Mouse (Mus musculus) myocyte (in vitro differentiated cells): ENCODE results near the gene Rad51ap1. TPM values are rescaled to one million over a fixed set of nuclear protein-coding genes. Genes with fewer than 3 reads are reported as not detected.

Experiments used
- H3K27me3 ChIP-seq: one replicate; pipeline ENCODE4 v1.6.1; 2011; ENCODE audit not compliant: control insufficient read depth, insufficient read depth, insufficient read length
- H3K36me3 ChIP-seq: one replicate; pipeline ENCODE4 v1.6.1; 2011; ENCODE audit not compliant: control insufficient read depth, insufficient read depth
- H3K4me2 ChIP-seq: one replicate; pipeline ENCODE4 v1.6.1; 2011; ENCODE audit warnings: low read depth, control low read depth
- H3K4me3 ChIP-seq: one replicate; pipeline ENCODE4 v1.5.1; 2011; ENCODE audit warnings: mild to moderate bottlenecking, control low read depth, moderate library complexity
- H3K79me2 ChIP-seq: one replicate; pipeline ENCODE4 v1.6.1; 2011; ENCODE audit not compliant: control insufficient read depth, insufficient read depth
- H3ac ChIP-seq: one replicate; pipeline ENCODE4 v1.6.1; 2011; ENCODE audit not compliant: control insufficient read depth, insufficient read length
- CEBPB ChIP-seq: IDR thresholded peaks from 2 replicates; pipeline ENCODE4 v1.6.1; 2011; ENCODE audit warnings: mild to moderate bottlenecking, moderate library complexity; ENCODE audit not compliant: poor library complexity, insufficient read depth, severe bottlenecking
- E2F4 ChIP-seq: IDR thresholded peaks from one replicate; pipeline ENCODE4 v1.6.1; 2011; ENCODE audit warnings: mild to moderate bottlenecking, control low read depth, moderate library complexity; ENCODE audit not compliant: insufficient read depth
- MAX ChIP-seq: IDR thresholded peaks from one replicate; pipeline ENCODE4 v1.6.1; 2011; ENCODE audit warnings: low read depth, mild to moderate bottlenecking, control low read depth
- MYOD1 ChIP-seq, 3 experiments: IDR thresholded peaks; one replicate each; pipeline ENCODE4 v1.6.1; 2011; ENCODE audit warnings: control low read depth in 2 of 3, low read depth in 2 of 3, mild to moderate bottlenecking in 2 of 3, moderate library complexity in 1 of 3; ENCODE audit not compliant: insufficient read length in 2 of 3, control insufficient read depth in 1 of 3
- MYOG ChIP-seq, 3 experiments: IDR thresholded peaks; one replicate each; pipeline ENCODE4 v1.6.1; 2011; ENCODE audit warnings: control low read depth in 2 of 3, low read depth in 2 of 3, mild to moderate bottlenecking in 2 of 3; ENCODE audit not compliant: insufficient read length in 2 of 3, control insufficient read depth in 1 of 3, insufficient read depth in 1 of 3
- POLR2A ChIP-seq: IDR thresholded peaks from one replicate; pipeline ENCODE4 v1.6.1; 2011; ENCODE audit warnings: low read depth, mild to moderate bottlenecking, control low read depth, moderate library complexity; ENCODE audit not compliant: insufficient read length
- POLR2AphosphoS2 ChIP-seq: IDR thresholded peaks from one replicate; pipeline ENCODE4 v1.6.1; 2011; ENCODE audit warnings: low read depth, control low read depth; ENCODE audit not compliant: insufficient read length
- REST ChIP-seq: IDR thresholded peaks from one replicate; pipeline ENCODE4 v1.6.1; 2011; ENCODE audit warnings: mild to moderate bottlenecking, control low read depth, moderate library complexity; ENCODE audit not compliant: insufficient read depth, insufficient read length
- SRF ChIP-seq: IDR thresholded peaks from one replicate; pipeline ENCODE4 v1.6.1; 2011; ENCODE audit warnings: low read depth; ENCODE audit not compliant: control insufficient read depth, insufficient read length
- TCF12 ChIP-seq: IDR thresholded peaks from one replicate; pipeline ENCODE4 v1.6.1; 2011; ENCODE audit warnings: mild to moderate bottlenecking, control low read depth; ENCODE audit not compliant: poor library complexity, insufficient read depth, severe bottlenecking
- TCF3 ChIP-seq: IDR thresholded peaks from one replicate; pipeline ENCODE4 v1.6.1; 2011; ENCODE audit warnings: low read depth, control low read depth; ENCODE audit not compliant: insufficient read length
- USF1 ChIP-seq: IDR thresholded peaks from one replicate; pipeline ENCODE4 v1.6.1; 2011; ENCODE audit warnings: low read depth, mild to moderate bottlenecking, control low read depth, moderate library complexity
- polyA plus RNA-seq: library from polyadenylated mRNA; unstranded; fragments of >200 nt; fragmentation: generic; extraction: Trizol; gene quantifications from one replicate; pipeline ENCODE4 v1.2.1, GENCODE M21; 2012; ENCODE audit warnings: missing spikeins

Gene Rad51ap1
- polyA plus RNA-seq: 4.6 TPM

- H3ac ChIP-seq: peak within 1 kb of the TSS; percentile 75
- peak; percentile 86 for TF ChIP-seq MAX
- no peak for TF ChIP-seq CEBPB
- TF ChIP-seq MYOD1 (IDR thresholded peaks at IDR 0.05; ENCODE audit: control insufficient read depth in 1 of 3, insufficient read length in 2 of 3, low read depth in 2 of 3): peak in 2 of 3 experiments; percentile 29 to 64
- no peak for TF ChIP-seq TCF3
- TF ChIP-seq USF1: peak; percentile 88
- TF ChIP-seq MYOG (IDR thresholded peaks at IDR 0.05; ENCODE audit: control insufficient read depth in 1 of 3, insufficient read depth in 1 of 3, insufficient read length in 2 of 3, low read depth in 2 of 3): peak in 2 of 3 experiments; percentile 35 to 70
- no peak for TF ChIP-seq TCF12
- no peak for TF ChIP-seq REST
- no peak for TF ChIP-seq SRF
- peak; percentile 93 for TF ChIP-seq E2F4
- peak; percentile 68 for TF ChIP-seq POLR2AphosphoS2
- TF ChIP-seq POLR2A: peak; percentile 59
- H3K79me2 ChIP-seq: peaks cover 15% of the 10 kb centered on the region
- H3K4me2 ChIP-seq: peak within 1 kb of the TSS; percentile 94
- H3K36me3 ChIP-seq: peaks cover 10% of the 10 kb centered on the region
- H3K4me3 ChIP-seq: peak within 1 kb of the TSS; percentile 78
- H3K27me3 ChIP-seq: no peaks in the 10 kb centered on the region
Measured at GRCm38 (mm10) chr6:126939487-126940171, at the start of gene Rad51ap1, which contains the start of gene D6Wsu163e. Gene Rad51ap1 (minus strand): TSS chr6:126939587. Gene D6Wsu163e (plus strand): TSS chr6:126939962.

- TF ChIP-seq MYOD1 (IDR thresholded peaks at IDR 0.05; ENCODE audit: control insufficient read depth in 1 of 3, insufficient read length in 2 of 3, low read depth in 2 of 3) (no peak), REST (no peak), POLR2A (no peak), SRF (no peak), CEBPB (no peak), TCF3 (no peak), USF1 (no peak), E2F4 (no peak), MAX (no peak), MYOG (IDR thresholded peaks at IDR 0.05; ENCODE audit: control insufficient read depth in 1 of 3, insufficient read depth in 1 of 3, insufficient read length in 2 of 3, low read depth in 2 of 3) (no peak)
- Histone ChIP-seq H3K36me3 (peaks cover 6% of the 10 kb centered on the region), H3ac (no peak overlapping the region), H3K27me3 (no peaks in the 10 kb centered on the region), H3K4me3 (no peak overlapping the region), H3K79me2 (no peaks in the 10 kb centered on the region), H3K4me2 (no peak overlapping the region)
Measured at GRCm38 (mm10) chr6:126981539-126982234, 42.3 kb upstream of the Rad51ap1 start.

GRCm38 (mm10) chr6:126966241-126967026, 27.0 kb upstream of the Rad51ap1 start:
- no peak overlapping the region for H3K4me3 ChIP-seq
- peaks cover 19% of the 10 kb centered on the region for H3K36me3 ChIP-seq
- H3K27me3 ChIP-seq: no peaks in the 10 kb centered on the region
- TF ChIP-seq E2F4 (no peak), USF1 (no peak), MYOD1 (IDR thresholded peaks at IDR 0.05; ENCODE audit: control insufficient read depth in 1 of 3, insufficient read length in 2 of 3, low read depth in 2 of 3) (no peak), REST (no peak), MYOG (IDR thresholded peaks at IDR 0.05; ENCODE audit: control insufficient read depth in 1 of 3, insufficient read depth in 1 of 3, insufficient read length in 2 of 3, low read depth in 2 of 3) (no peak), TCF12 (no peak), POLR2A (no peak), MAX (no peak), CEBPB (no peak), TCF3 (no peak), SRF (no peak), POLR2AphosphoS2 (no peak)
- no peak overlapping the region for H3K4me2 ChIP-seq
- no peaks in the 10 kb centered on the region for H3K79me2 ChIP-seq
- no peak overlapping the region for H3ac ChIP-seq

- TF ChIP-seq POLR2AphosphoS2 (no peak), E2F4 (no peak), MYOD1 (IDR thresholded peaks at IDR 0.05; ENCODE audit: control insufficient read depth in 1 of 3, insufficient read length in 2 of 3, low read depth in 2 of 3) (no peak), REST (no peak), TCF3 (no peak), SRF (no peak), CEBPB (no peak), MYOG (IDR thresholded peaks at IDR 0.05; ENCODE audit: control insufficient read depth in 1 of 3, insufficient read depth in 1 of 3, insufficient read length in 2 of 3, low read depth in 2 of 3) (no peak), USF1 (no peak), MAX (no peak), TCF12 (no peak), POLR2A (no peak)
- Histone ChIP-seq H3K4me3 (no peak overlapping the region), H3K36me3 (peaks cover 12% of the 10 kb centered on the region), H3ac (no peak overlapping the region), H3K79me2 (no peaks in the 10 kb centered on the region), H3K4me2 (no peak overlapping the region), H3K27me3 (no peaks in the 10 kb centered on the region)
Measured at GRCm38 (mm10) chr6:126963426-126963825, 24.0 kb upstream of the Rad51ap1 start.
